Mouse (Mus musculus) forebrain, embryonic 15.5 days (tissue): ENCODE results near the gene Gabrr2. TPM values are rescaled to one million over a fixed set of nuclear protein-coding genes. Genes with fewer than 3 reads are reported as not detected.
A peak's percentile ranks its signal among the peaks of the same experiment; 100 is the strongest.

Experiments used
- ATAC-seq: fragments of 200-750 bp; cut with Nextera tagmentation; replicated peaks from 2 replicates; pipeline ENCODE4 v1.8.0; 2017; ENCODE audit warnings: mild to moderate bottlenecking, moderate TSS enrichment, moderate library complexity
- H3K27ac ChIP-seq: fragments of 300-500 bp; sonication (generic); replicated peaks from 2 replicates; pipeline ENCODE4 v1.5.1; 2015; ENCODE audit warnings: mild to moderate bottlenecking, inconsistent platforms
- H3K27me3 ChIP-seq: fragments of 300-500 bp; sonication (generic); 2 replicates; pipeline ENCODE4 v1.6.1; 2015; ENCODE audit warnings: inconsistent platforms
- H3K36me3 ChIP-seq: fragments of 300-500 bp; sonication (generic); 2 replicates; pipeline ENCODE4 v1.6.1; 2015; ENCODE audit warnings: mild to moderate bottlenecking, inconsistent platforms
- H3K4me1 ChIP-seq: fragments of 300-500 bp; sonication (generic); 2 replicates; pipeline ENCODE4 v1.6.1; 2015; ENCODE audit warnings: inconsistent platforms
- H3K4me2 ChIP-seq: fragments of 300-500 bp; sonication (generic); replicated peaks from 2 replicates; pipeline ENCODE4 v1.6.1; 2015; ENCODE audit warnings: mild to moderate bottlenecking, inconsistent platforms
- H3K4me3 ChIP-seq: fragments of 300-500 bp; sonication (generic); 2 replicates; pipeline ENCODE4 v1.5.1; 2015; ENCODE audit warnings: mild to moderate bottlenecking, inconsistent platforms
- H3K9ac ChIP-seq: fragments of 300-500 bp; sonication (generic); replicated peaks from 2 replicates; pipeline ENCODE4 v1.6.1; 2015; ENCODE audit warnings: mild to moderate bottlenecking, inconsistent platforms
- H3K9me3 ChIP-seq: fragments of 300-500 bp; sonication (generic); 2 replicates; pipeline ENCODE4 v1.6.1; 2016; ENCODE audit warnings: inconsistent platforms
- WGBS: fragments of 180-500 bp; shearing (Covaris S2); methylation state at CpG from one replicate; pipeline ENCODE4 v1.1.7; 2015; ENCODE audit warnings: mixed read lengths; 5-methylcytosine and 5-hydroxymethylcytosine counted together
- polyA plus RNA-seq: library from polyadenylated mRNA; unstranded; fragments of >200 nt; fragmentation: Nextera tagmentation; extraction: Ambion mirVana; gene quantifications from 2 replicates; pipeline ENCODE4 v1.2.1, GENCODE M21; 2015

Gabrr2 gene
- 0.48 and 0.74 TPM in 2 replicates for polyA plus RNA-seq

DNA sequence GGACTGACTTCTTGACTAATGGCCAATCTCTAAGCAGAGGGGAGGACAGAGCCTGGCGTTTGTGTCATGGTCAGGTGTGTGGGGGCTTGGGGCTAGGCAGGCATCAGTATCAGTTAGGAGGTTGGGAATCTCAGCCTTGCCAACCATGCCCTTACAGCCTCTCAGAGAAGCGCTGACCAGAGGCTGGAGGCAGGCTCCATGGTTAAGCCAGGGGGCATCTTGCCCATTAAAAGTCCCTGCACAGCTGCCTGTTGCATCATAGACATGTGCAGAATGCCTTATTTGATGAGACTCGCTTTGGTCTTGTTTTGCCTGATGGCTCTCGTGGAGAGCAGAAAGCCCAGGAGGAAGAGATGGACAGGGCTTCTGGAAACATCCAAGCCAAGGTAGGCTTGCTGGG is at the start of gene Gabrr2:
TSS of gene Gabrr2 (plus strand) at position 19 of the 400 bp plus-strand sequence.
- no peaks in the 10 kb centered on the region for H3K4me1 ChIP-seq
- no peak within 1 kb of the TSS for H3K4me3 ChIP-seq
- no peaks in the 10 kb centered on the region for H3K27me3 ChIP-seq
- H3K9me3 ChIP-seq: no peaks in the 10 kb centered on the region
- H3K4me2 ChIP-seq: no peak within 1 kb of the TSS
- WGBS: 91% methylated on average over 4 of the region's 4 CpGs
- H3K9ac ChIP-seq: no peak within 1 kb of the TSS
- ATAC-seq: no peak
- no peaks in the 10 kb centered on the region for H3K36me3 ChIP-seq
- H3K27ac ChIP-seq: no peak within 1 kb of the TSS

DNA sequence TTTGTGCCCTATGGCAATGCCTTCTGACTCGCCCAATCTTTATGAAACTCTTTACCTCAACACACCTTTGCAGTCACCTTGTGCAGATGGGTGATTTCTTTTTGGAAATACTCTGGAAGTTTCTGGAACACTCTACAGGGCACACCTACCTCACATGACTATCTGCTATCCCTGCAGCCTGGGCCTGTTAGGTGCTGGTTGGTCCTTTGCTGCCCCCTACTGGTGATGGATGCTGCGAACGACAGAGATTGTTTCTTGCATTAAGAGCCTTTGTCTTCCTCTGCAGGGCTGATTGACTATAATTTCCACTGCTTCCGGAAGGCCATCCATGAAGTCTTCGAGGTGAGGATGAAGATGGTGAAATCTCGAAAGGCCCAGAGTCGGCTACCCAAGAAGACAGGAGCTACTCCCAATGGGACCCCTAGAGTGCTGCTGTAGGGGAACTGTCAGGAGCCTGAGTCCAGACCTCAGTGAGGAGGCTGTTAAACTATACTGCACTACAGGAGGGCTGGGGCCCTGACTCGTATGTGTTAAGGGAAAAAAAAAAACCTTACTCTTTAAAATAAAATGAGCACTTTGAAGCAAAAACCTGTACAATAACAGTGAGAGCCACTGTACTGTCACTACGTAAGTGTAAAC is 44.3 kb upstream of the Gabrr2 start:
- Histone ChIP-seq H3K27me3 (no peaks in the 10 kb centered on the region), H3K9me3 (no peaks in the 10 kb centered on the region), H3K9ac (no peak overlapping the region), H3K4me2 (no peak overlapping the region), H3K4me1 (no peaks in the 10 kb centered on the region), H3K36me3 (0 out of 2 replicates have a peak, but pooled peaks cover 15% of the 10 kb centered on the region), H3K4me3 (no peak overlapping the region), H3K27ac (no peak overlapping the region)
- ATAC-seq: peak; percentile 94
- WGBS: 44% methylated on average over 9 of the region's 9 CpGs

DNA sequence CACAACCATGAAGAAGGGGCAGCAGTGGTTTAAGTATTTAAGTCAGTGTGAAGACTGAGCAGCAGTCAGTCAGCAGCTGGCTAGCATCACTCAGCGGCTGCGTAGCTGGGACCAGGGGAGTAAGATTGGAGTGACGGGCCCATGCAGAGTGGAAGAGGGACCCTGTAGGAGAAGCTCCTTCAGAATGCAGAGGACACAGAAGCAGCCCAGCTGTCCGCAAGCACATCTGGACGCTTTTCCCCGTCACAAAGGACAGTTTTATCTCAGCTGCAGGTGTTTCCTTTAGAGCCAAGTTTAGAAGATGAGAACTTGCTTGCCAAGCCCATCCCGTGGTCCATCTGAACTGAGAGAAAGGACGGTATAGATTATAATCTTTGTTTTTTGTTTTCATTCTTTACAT is 38.4 kb upstream of the Gabrr2 start:
- H3K4me2 ChIP-seq: no peak overlapping the region
- ATAC-seq: no peak
- H3K36me3 ChIP-seq: 0 out of 2 replicates have a peak, but pooled peaks cover 7% of the 10 kb centered on the region
- peaks cover 6% of the 10 kb centered on the region for H3K4me1 ChIP-seq
- no peaks in the 10 kb centered on the region for H3K9me3 ChIP-seq
- no peaks in the 10 kb centered on the region for H3K27me3 ChIP-seq
- H3K4me3 ChIP-seq: no peak overlapping the region
- no peak overlapping the region for H3K27ac ChIP-seq
- WGBS: 85% methylated on average over 8 of the region's 8 CpGs
- no peak overlapping the region for H3K9ac ChIP-seq

DNA sequence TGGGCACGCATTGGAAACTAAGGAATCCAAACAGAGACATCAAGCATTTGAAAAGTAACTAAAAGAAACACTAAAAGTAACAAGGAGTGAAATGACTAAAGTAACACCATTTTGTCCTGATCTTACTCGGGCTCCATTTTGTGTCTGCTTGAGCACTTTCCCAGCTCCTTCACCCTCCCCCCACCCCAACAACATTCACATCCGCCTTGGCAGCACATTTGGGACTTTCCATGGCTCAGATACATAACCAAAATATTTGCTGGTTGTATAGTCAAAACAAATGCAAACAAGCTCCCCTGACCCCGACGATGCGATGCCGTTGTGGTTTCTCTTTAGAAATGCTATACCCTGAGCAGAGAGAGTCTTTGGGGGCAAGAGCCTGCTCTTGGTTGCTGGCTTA is 33.7 kb upstream of the Gabrr2 start:
- no peak overlapping the region for H3K9ac ChIP-seq
- no peaks in the 10 kb centered on the region for H3K27me3 ChIP-seq
- 87% methylated on average over 7 of the region's 7 CpGs for WGBS
- ATAC-seq: no peak
- H3K9me3 ChIP-seq: no peaks in the 10 kb centered on the region
- no peak overlapping the region for H3K4me2 ChIP-seq
- no peak overlapping the region for H3K4me3 ChIP-seq
- H3K4me1 ChIP-seq: peaks cover 32% of the 10 kb centered on the region
- H3K27ac ChIP-seq: no peak overlapping the region
- H3K36me3 ChIP-seq: no peaks in the 10 kb centered on the region

DNA sequence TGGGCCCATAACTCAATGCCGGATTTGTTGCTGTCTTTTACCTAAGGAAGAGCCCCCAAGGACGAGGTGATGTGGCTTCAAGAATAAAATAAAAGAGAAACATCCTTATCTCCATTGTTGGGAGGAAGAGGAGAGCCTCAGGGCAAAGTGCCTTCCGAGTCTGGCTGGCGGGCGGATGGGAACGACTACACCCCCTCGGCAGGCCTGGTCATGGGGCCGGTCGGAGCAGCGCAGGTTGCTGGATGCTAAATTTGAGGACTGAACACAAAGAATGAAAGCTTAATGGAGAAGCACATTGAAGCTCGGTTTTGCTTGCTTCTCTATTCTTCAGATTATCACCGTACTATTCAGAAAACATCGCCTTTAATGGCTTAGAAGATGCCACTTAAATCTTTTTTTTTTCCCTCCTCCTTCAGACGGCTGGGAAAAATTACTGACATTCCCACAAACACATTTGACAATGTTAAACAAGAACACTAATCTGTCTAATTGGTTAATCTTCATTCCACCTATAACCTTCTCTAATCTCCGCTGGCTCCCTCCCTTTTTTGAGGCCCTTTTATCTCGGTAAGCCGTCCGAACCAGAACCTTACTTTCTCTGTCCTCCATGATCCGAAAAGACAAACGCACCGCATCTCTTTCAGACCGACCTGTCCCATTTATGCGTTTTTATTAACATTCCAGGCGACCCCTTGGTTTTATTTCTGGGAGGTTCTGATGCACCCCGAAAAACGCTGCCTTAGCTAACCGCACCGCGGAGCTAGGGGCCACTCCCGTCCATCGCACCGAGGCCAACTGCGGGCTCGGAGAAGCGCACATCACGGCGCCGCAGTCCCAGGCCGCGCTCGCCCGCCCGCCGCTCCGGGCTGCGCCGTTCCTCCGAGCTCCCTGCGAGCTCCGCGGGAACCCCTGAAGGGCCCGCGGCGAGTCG is 32.3 kb upstream of the Gabrr2 start:
- Histone ChIP-seq H3K27ac (peak overlapping the region; percentile 97), H3K9me3 (no peaks in the 10 kb centered on the region), H3K4me1 (peaks cover 35% of the 10 kb centered on the region), H3K9ac (peak overlapping the region; percentile 95), H3K4me2 (peak overlapping the region; percentile 53), H3K4me3 (peak overlapping the region; percentile 92), H3K27me3 (no peaks in the 10 kb centered on the region), H3K36me3 (peaks cover 4% of the 10 kb centered on the region; the same call in 1 of the 2 replicates)
- WGBS: 2% methylated on average over 55 of the region's 55 CpGs
- peak; percentile 83 for ATAC-seq

DNA sequence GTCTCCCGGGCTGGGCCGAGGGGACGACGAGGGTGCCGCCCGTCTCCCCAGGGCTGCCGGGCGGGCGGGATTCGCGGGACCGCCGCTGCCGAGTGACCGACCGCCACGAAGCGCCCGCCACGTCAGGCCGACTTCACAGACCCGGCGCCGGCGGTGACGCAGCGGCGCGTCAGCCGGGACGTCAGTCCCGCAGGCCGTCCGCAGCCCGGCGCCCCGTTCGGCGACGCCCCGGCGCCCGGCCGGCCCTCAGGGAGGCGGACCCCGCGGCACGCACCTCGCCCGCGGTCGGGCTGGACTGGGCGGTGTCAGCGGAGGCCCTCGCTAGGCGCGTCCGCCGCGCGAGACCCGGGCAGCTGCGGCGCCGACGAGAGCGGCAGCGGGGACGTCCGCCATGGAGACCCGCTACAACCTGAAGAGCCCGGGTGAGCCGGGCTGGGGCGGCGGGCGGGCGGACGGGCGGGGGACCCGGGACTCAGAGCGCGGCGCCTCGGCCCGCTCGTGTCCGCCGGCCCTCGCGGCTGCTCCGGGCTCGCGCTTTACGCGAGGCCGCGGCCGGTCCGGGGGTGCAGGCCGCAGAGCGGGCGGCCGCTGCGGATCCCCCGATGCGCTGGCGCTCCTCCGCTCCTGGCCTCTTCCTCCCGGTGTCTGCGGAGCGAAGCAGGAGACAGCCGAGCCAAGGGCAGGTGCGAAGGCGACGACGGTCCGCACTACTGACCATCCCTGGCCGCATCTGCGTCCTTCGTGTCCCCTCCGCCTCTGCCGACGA is 31.4 kb upstream of the Gabrr2 start, which contains the start of gene Ube2j1:
TSS of gene Ube2j1 (plus strand) at position 222 of the 766 bp plus-strand sequence.
- peaks cover 35% of the 10 kb centered on the region for H3K4me1 ChIP-seq
- peak; percentile 97 for ATAC-seq
- peak within 1 kb of the TSS; percentile 53 for H3K4me2 ChIP-seq
- H3K27ac ChIP-seq: peak within 1 kb of the TSS; percentile 97
- H3K9ac ChIP-seq: peak within 1 kb of the TSS; percentile 95
- peaks cover 10% of the 10 kb centered on the region; the same call in 1 of the 2 replicates for H3K36me3 ChIP-seq
- H3K9me3 ChIP-seq: no peaks in the 10 kb centered on the region
- H3K27me3 ChIP-seq: no peaks in the 10 kb centered on the region
- peak within 1 kb of the TSS; percentile 92 for H3K4me3 ChIP-seq
- WGBS: under 1% methylated on average over 113 of the region's 123 CpGs

DNA sequence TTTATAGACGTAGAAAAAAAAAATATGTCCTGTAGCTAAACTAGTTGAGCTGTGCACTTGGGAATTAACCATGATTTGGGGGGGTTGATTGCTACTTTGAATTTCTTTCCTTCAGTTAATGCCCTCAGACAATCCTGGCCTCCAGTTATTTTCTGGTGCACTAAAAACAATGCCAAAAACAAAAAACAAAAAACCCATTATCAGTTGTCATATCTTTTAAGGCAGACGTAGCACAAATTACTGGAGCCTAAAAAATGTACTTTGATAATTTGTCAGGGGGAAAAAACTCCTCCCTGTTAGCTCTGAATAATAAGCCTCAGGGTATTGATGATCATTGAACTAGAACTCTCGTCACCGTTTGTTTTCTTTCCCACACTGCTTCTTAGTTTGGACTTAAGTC is 30.8 kb upstream of the Gabrr2 start:
- Histone ChIP-seq H3K4me1 (peaks cover 35% of the 10 kb centered on the region), H3K9me3 (no peaks in the 10 kb centered on the region), H3K27ac (peak overlapping the region; percentile 97), H3K4me3 (peak overlapping the region; percentile 92), H3K36me3 (peaks cover 10% of the 10 kb centered on the region; the same call in 1 of the 2 replicates), H3K27me3 (no peaks in the 10 kb centered on the region), H3K9ac (peak overlapping the region; percentile 95), H3K4me2 (peak overlapping the region; percentile 53)
- no peak for ATAC-seq
- WGBS: 3% methylated on average over 4 of the region's 4 CpGs

DNA sequence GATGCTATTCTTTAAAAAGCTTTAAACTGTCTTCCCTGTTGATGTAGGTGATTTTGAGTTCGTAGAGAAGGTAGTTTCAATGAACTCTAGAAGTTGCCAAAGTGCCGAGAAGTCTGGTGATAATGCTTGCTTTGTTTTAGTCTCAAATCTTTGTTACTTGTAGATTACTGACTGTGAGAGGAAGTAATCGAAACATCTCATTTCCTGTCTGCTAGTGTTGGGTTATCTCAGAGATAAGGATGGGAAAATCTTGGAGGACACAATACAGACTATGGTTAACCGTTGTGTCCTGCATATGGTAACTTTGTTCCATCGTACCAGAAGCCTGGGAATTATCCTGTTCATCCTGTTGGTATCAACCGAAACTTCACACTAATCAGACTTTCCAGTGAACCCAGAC is 29.3 kb upstream of the Gabrr2 start:
- ATAC-seq: no peak
- no peak overlapping the region for H3K4me3 ChIP-seq
- H3K4me2 ChIP-seq: no peak overlapping the region
- H3K27me3 ChIP-seq: no peaks in the 10 kb centered on the region
- H3K4me1 ChIP-seq: peaks cover 35% of the 10 kb centered on the region
- WGBS: 90% methylated on average over 6 of the region's 6 CpGs
- H3K9me3 ChIP-seq: no peaks in the 10 kb centered on the region
- H3K27ac ChIP-seq: no peak overlapping the region
- H3K9ac ChIP-seq: no peak overlapping the region
- peaks cover 15% of the 10 kb centered on the region for H3K36me3 ChIP-seq

DNA sequence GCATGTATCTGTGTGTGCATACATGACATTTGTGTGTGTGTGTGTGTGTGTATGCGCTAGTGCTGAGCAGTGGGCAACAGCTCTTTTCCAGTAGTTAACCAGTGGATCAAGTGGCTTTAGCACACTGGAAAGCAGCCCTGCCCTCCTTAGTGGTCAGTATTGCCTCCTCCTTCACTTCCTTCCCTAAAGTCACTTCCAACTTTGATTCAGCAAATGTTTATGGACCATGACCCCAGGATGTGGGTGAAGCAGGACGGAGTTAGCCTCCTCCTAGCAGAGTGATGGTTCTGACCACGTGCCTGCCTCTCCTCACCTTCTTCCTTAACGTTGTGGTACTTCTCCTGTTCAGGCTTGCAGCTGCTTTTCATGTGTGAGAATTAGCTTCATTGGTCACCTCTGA is 23.0 kb upstream of the Gabrr2 start:
- no peak for ATAC-seq
- WGBS: 89% methylated on average over 4 of the region's 4 CpGs
- H3K36me3 ChIP-seq: peaks cover 68% of the 10 kb centered on the region

DNA sequence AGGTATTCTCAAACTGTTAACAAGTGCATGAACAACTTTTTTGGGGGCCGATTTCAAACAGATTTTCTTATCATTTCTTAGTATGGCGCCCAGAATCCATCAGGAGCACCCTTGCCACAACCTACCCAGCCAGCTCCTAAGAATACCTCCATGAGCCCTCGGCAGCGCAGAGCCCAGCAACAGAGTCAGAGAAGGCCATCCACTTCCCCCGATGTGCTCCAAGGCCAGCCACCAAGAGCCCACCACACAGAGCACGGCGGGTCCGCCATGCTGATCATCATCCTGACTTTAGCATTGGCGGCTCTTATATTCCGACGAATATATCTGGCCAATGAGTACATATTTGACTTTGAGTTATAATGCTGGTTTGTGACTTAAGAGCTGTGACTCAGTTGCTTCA is 13.2 kb upstream of the Gabrr2 start:
- H3K4me2 ChIP-seq: no peak overlapping the region
- no peaks in the 10 kb centered on the region for H3K4me1 ChIP-seq
- H3K36me3 ChIP-seq: peaks cover 70% of the 10 kb centered on the region
- no peaks in the 10 kb centered on the region for H3K27me3 ChIP-seq
- no peaks in the 10 kb centered on the region for H3K9me3 ChIP-seq
- 97% methylated on average over 11 of the region's 11 CpGs for WGBS
- no peak overlapping the region for H3K4me3 ChIP-seq
- no peak for ATAC-seq
- no peak overlapping the region for H3K27ac ChIP-seq
- no peak overlapping the region for H3K9ac ChIP-seq

More for the DNA sequence above, 23.0 kb upstream of the Gabrr2 start:
- Histone ChIP-seq H3K27me3 (no peaks in the 10 kb centered on the region), H3K27ac (no peak overlapping the region), H3K4me1 (no peaks in the 10 kb centered on the region), H3K4me3 (no peak overlapping the region), H3K9ac (no peak overlapping the region), H3K4me2 (no peak overlapping the region), H3K9me3 (no peaks in the 10 kb centered on the region)

DNA sequence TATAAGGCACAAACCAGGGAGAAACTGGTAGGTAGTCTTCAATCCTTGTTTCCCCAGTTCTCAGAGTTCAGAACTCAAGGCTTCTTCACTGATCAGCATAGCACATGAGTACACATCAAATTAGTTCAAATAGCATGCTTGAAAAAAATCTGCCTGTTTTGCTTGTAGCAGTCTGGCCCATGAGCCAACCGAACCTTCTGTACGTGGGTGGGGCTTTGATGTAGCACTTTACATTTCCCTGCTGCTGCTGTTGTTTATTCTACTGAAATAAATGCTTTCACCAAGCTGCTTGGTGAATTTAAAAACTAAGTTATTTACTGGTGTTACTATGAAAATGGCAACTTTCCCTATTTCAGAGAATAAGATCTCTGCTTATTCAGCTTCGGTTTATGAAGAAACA is 10.7 kb upstream of the Gabrr2 start:
- no peak overlapping the region for H3K27ac ChIP-seq
- peaks cover 48% of the 10 kb centered on the region for H3K36me3 ChIP-seq
- H3K9ac ChIP-seq: no peak overlapping the region
- 93% methylated on average over 3 of the region's 3 CpGs for WGBS
- no peaks in the 10 kb centered on the region for H3K9me3 ChIP-seq
- no peaks in the 10 kb centered on the region for H3K4me1 ChIP-seq
- H3K4me3 ChIP-seq: no peak overlapping the region
- no peak overlapping the region for H3K4me2 ChIP-seq
- no peaks in the 10 kb centered on the region for H3K27me3 ChIP-seq
- no peak for ATAC-seq
